Mouse (Mus musculus): ENCODE data around the gene Rnase2b. TPM values are rescaled to one million over a fixed set of nuclear protein-coding genes. Genes with fewer than 3 reads are reported as not detected.
"Not testable (repeated sequence)": the region's sequence is repeated elsewhere in the genome, so short reads cannot be mapped to it uniquely, and the experiment has no call there.

Gene Rnase2b
- polyA plus RNA-seq, 1 experiment from 2014 or later: not detected

GRCm38 (mm10) chr14:51157072-51157471 is 5.0 kb upstream of the Rnase2b start:
- no peak overlapping the region for H3K4me3 ChIP-seq (replicated peaks)
- H3K4me1 ChIP-seq (replicated peaks): no peaks in the 10 kb centered on the region
- no peaks in the 10 kb centered on the region for H3K9me3 ChIP-seq
- H3K9ac ChIP-seq: no peak overlapping the region
- H3K27me3 ChIP-seq (replicated peaks): no peaks in the 10 kb centered on the region
- H3K27ac ChIP-seq: no peak overlapping the region
- no peaks in the 10 kb centered on the region for H3K36me3 ChIP-seq
- H3K4me2 ChIP-seq (replicated peaks): no peak overlapping the region
- no peak; the same call in 1 of the 2 replicates for ATAC-seq
- WGBS: 80% methylated on average over 1 of the region's 1 CpGs

DNA sequence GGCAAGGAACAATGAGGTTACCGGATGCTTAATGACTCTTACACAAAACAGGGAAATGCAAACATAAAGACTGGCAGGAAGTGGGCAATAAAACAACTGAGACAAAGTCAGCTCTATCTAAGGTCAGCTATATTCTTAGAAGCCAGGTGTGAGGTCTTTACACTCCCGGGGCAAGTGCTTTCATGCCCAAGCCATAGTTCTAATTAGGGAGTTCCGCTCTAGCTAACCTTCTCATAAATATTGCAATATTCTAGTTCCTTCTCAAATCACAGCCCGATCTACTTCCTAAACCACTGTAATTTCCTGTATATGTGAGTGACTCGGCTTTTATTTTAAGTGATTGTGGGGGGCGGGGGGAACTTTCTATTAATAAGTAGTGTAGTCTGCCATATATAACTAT is 1.3 kb downstream of the Rnase2b start:
- H3K4me1 ChIP-seq (replicated peaks); ATAC-seq; H3K27ac ChIP-seq; H3K4me3 ChIP-seq (replicated peaks); H3K36me3 ChIP-seq; H3K9me3 ChIP-seq; H3K27me3 ChIP-seq (replicated peaks); H3K4me2 ChIP-seq (replicated peaks); H3K9ac ChIP-seq: not testable (repeated sequence)
- WGBS: 81% methylated on average over 6 of the region's 6 CpGs

DNA sequence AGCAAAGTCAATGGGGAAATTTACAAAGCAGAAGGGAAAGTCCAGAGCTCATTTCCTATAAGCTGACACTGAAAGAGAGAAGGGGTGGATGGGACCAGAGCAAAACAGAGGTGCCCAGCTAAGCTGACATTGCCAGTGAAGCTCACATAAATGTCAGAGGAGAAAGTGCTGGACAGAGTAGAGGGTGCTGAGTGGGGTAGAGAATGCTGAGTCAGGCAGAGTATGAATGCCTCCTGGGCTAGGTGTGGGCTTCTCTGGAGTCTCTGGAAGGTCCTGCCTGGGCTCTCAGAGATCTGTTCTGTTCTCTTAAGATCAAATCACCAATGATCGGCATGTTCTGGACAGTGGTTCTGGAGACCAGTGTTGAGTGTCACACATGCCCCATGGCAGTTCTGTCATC is 3.4 kb downstream of the Rnase2b start:
- Histone ChIP-seq H3K4me1 (replicated peaks) (no peaks in the 10 kb centered on the region), H3K4me3 (replicated peaks) (no peak overlapping the region), H3K27me3 (replicated peaks) (no peaks in the 10 kb centered on the region), H3K9me3 (no peaks in the 10 kb centered on the region), H3K9ac (no peak overlapping the region), H3K36me3 (no peaks in the 10 kb centered on the region), H3K27ac (no peak overlapping the region), H3K4me2 (replicated peaks) (no peak overlapping the region)
- ATAC-seq: no peak
- 96% methylated on average over 1 of the region's 1 CpGs for WGBS

DNA sequence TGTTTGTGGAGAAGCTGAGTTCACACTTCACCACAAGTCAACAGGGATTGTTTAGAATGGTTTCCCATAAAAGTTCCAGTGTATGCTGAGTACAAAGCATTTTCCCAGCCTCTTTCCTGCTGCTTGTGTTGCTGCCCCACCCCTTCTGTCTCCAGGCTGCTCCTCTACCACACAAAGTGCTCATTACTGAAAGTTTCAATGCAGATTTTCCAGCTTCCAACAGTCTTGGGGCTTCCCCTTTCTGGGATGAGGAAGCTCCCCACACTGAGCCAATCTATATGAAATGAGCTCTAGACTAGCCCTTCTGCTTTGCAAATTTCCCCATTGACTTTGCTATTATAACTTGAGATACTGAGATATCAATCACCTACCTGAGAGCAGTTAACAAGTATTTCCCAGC is 4.0 kb downstream of the Rnase2b start:
- H3K27ac ChIP-seq: no peak overlapping the region
- no peaks in the 10 kb centered on the region for H3K4me1 ChIP-seq (replicated peaks)
- H3K4me3 ChIP-seq (replicated peaks): no peak overlapping the region
- peak; percentile 49; the same call in 1 of the 2 replicates for ATAC-seq
- H3K9ac ChIP-seq: no peak overlapping the region
- no peaks in the 10 kb centered on the region for H3K9me3 ChIP-seq
- no peaks in the 10 kb centered on the region for H3K27me3 ChIP-seq (replicated peaks)
- H3K4me2 ChIP-seq (replicated peaks): no peak overlapping the region
- H3K36me3 ChIP-seq: no peaks in the 10 kb centered on the region

GRCm38 (mm10) chr14:51172095-51172865 is 10.2 kb downstream of the Rnase2b start:
- H3K27me3 ChIP-seq (replicated peaks); H3K9me3 ChIP-seq; H3K4me1 ChIP-seq (replicated peaks); H3K36me3 ChIP-seq; H3K4me2 ChIP-seq (replicated peaks); H3K27ac ChIP-seq; H3K9ac ChIP-seq; H3K4me3 ChIP-seq (replicated peaks): not testable (repeated sequence)
- peak; percentile 50; the same call in 1 of the 2 replicates for ATAC-seq
- 36% methylated on average over 9 of the region's 9 CpGs for WGBS

DNA sequence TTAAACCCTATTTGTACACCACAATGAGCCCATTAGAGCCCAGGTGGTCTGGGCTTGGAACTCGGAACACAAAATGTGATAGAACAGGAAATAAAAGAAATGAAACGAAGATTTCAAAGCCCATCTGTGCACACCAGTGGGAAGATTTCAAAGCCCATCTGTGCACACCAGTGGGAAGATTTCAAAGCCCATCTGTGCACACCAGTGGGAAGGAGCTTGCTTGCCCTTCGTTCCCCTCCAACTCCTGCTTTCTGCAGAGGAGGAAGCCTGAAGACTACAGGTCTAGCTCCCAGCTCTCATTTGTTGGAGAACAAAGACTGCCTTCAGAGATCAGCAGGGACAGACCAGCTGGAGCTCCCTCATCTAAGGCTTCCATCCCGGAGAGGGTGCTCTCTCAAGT is 10.9 kb downstream of the Rnase2b start:
- not testable (repeated sequence) for H3K9me3 ChIP-seq; H3K36me3 ChIP-seq; H3K27ac ChIP-seq; H3K9ac ChIP-seq; H3K4me3 ChIP-seq (replicated peaks); H3K4me2 ChIP-seq (replicated peaks); H3K4me1 ChIP-seq (replicated peaks); H3K27me3 ChIP-seq (replicated peaks)
- WGBS: 67% methylated on average over 4 of the region's 4 CpGs
- 0 out of 2 replicates have a peak, but pooled peaks have one; percentile 22 for ATAC-seq

- WGBS: 71% methylated on average over 4 of the region's 4 CpGs
- no peak overlapping the region for H3K4me3 ChIP-seq (replicated peaks)
- ATAC-seq: peak; percentile 64
Observed at GRCm38 (mm10) chr14:51173843-51174242, 11.8 kb downstream of the Rnase2b start.

DNA sequence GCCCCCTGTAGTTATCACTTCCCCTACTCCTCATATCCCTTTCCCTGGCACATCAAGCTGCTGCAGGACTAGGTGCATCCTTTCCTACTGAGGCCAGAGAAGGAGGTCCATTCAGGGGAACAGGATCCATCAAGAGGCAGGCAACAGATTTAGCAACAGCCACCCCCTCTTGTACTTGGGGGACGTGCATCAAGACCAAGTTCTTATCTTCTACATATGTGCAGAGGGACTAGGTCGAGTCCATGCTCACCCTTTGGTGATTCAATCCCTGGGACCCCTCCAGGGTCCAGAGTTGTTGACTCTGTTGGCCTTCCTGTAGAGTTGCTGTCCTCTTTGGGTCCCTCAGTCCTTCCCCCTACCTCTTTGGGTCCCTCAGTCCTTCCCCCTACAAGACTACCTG is 19.0 kb downstream of the Rnase2b start:
- not testable (repeated sequence) for H3K9me3 ChIP-seq; H3K4me2 ChIP-seq (replicated peaks); H3K4me3 ChIP-seq (replicated peaks); H3K4me1 ChIP-seq (replicated peaks); H3K27me3 ChIP-seq (replicated peaks); H3K36me3 ChIP-seq; H3K27ac ChIP-seq; H3K9ac ChIP-seq; ATAC-seq
- 84% methylated on average over 2 of the region's 2 CpGs for WGBS

More at GRCm38 (mm10) chr14:51173843-51174242, 11.8 kb downstream of the Rnase2b start:
- no peaks in the 10 kb centered on the region for H3K36me3 ChIP-seq
- H3K9me3 ChIP-seq: no peaks in the 10 kb centered on the region
- H3K27ac ChIP-seq: no peak overlapping the region
- H3K4me2 ChIP-seq (replicated peaks): no peak overlapping the region
- no peaks in the 10 kb centered on the region for H3K4me1 ChIP-seq (replicated peaks)
- H3K9ac ChIP-seq: no peak overlapping the region
- no peaks in the 10 kb centered on the region for H3K27me3 ChIP-seq (replicated peaks)

GRCm38 (mm10) chr14:51195681-51196080 is 33.6 kb downstream of the Rnase2b start:
- no peak for ATAC-seq
- H3K36me3 ChIP-seq: no peaks in the 10 kb centered on the region
- H3K27ac ChIP-seq: no peak overlapping the region
- H3K4me2 ChIP-seq (replicated peaks): no peak overlapping the region
- no peaks in the 10 kb centered on the region for H3K4me1 ChIP-seq (replicated peaks)
- H3K9ac ChIP-seq: no peak overlapping the region
- H3K4me3 ChIP-seq (replicated peaks): no peak overlapping the region
- WGBS: 90% methylated on average over 4 of the region's 4 CpGs
- no peaks in the 10 kb centered on the region for H3K9me3 ChIP-seq
- no peaks in the 10 kb centered on the region for H3K27me3 ChIP-seq (replicated peaks)

- Histone ChIP-seq H3K4me3 (replicated peaks) (no peak within 1 kb of the TSS), H3K36me3 (no peaks in the 10 kb centered on the region), H3K4me1 (replicated peaks) (no peaks in the 10 kb centered on the region), H3K27me3 (replicated peaks) (no peaks in the 10 kb centered on the region), H3K9ac (no peak within 1 kb of the TSS), H3K27ac (no peak within 1 kb of the TSS), H3K9me3 (no peaks in the 10 kb centered on the region), H3K4me2 (replicated peaks) (no peak within 1 kb of the TSS)
- no peak for ATAC-seq
- 75% methylated on average over 5 of the region's 5 CpGs for WGBS
Observed at GRCm38 (mm10) chr14:51199098-51200023, 37.3 kb downstream of the Rnase2b start, which contains the start of gene Ang2. Gene Ang2, minus strand, starts transcription at chr14:51199148.

DNA sequence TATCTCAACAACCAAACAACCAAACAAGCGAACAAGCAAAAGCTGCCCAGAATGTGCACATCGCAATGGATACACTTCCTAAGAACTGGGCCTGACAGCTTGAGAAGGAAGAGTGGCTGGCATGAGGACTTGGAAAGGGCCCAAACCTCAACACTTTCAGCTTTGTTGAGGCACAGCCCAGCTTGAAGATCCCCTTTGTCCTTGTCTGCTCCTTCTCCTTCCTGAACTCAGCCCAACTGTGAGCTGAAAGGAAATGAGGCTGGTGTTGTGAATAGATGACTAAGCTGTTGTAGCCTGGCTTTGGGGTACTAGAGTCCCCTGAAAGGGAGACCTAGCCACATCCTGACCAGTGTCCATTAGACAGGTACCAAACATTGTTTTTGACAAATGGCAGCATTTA is 38.0 kb downstream of the Rnase2b start:
- Histone ChIP-seq H3K36me3 (no peaks in the 10 kb centered on the region), H3K4me1 (replicated peaks) (no peaks in the 10 kb centered on the region), H3K27me3 (replicated peaks) (no peaks in the 10 kb centered on the region), H3K9ac (no peak overlapping the region), H3K4me2 (replicated peaks) (no peak overlapping the region), H3K27ac (no peak overlapping the region), H3K9me3 (no peaks in the 10 kb centered on the region), H3K4me3 (replicated peaks) (no peak overlapping the region)
- no peak for ATAC-seq
- WGBS: 100% methylated on average over 2 of the region's 2 CpGs

DNA sequence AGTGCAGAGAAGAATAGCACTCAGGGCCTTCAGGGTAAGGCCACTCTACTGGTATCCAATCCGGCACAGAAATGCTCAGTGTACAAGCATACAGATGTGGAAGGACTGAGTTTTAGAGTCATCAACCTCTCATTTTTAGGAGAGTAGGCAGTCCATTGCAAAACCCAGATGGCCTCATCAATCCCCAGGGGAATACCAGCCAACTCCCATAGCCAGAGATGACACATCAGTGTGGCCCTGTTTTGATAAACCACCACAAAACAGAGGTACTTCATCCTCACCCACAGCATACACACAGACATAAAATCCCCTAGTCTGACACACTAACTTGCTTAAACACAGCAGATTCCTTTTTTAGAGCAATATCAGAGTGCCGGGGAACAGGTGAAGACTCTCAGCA is 38.4 kb downstream of the Rnase2b start:
- Histone ChIP-seq H3K4me2 (replicated peaks) (no peak overlapping the region), H3K27ac (no peak overlapping the region), H3K27me3 (replicated peaks) (no peaks in the 10 kb centered on the region), H3K36me3 (no peaks in the 10 kb centered on the region), H3K9me3 (no peaks in the 10 kb centered on the region), H3K4me1 (replicated peaks) (no peaks in the 10 kb centered on the region), H3K9ac (no peak overlapping the region), H3K4me3 (replicated peaks) (no peak overlapping the region)
- ATAC-seq: no peak
- WGBS: 94% methylated on average over 2 of the region's 2 CpGs

Measured in intestine, embryonic 15.5 days (tissue).